Mouse (Mus musculus) lung, postnatal 0 days (tissue): Measurements from ENCODE around the gene Armc12. TPM values are rescaled to one million over a fixed set of nuclear protein-coding genes. Genes with fewer than 3 reads are reported as not detected.

Source experiments
- ATAC-seq: fragments of 200-750 bp; cut with Nextera tagmentation; 2 replicates; pipeline ENCODE4 v1.8.0; 2017; ENCODE audit warnings: moderate library complexity
- DNase-seq: peaks from one replicate; pipeline ENCODE4 v3.0.0-alpha.2; 2016; ENCODE audit warnings: low spot score
- H3K27ac ChIP-seq: fragments of 300-500 bp; sonication (generic); 2 replicates; pipeline ENCODE4 v1.5.1; 2014; ENCODE audit warnings: antibody characterized with exemption, mild to moderate bottlenecking, low read length, mixed read lengths
- H3K27me3 ChIP-seq: fragments of 300-500 bp; sonication (generic); replicated peaks from 2 replicates; pipeline ENCODE4 v1.6.1; 2014; ENCODE audit warnings: low read length, mixed read lengths; ENCODE audit not compliant: insufficient read depth
- H3K36me3 ChIP-seq: fragments of 300-500 bp; sonication (generic); 2 replicates; pipeline ENCODE4 v1.6.1; 2014; ENCODE audit warnings: low read length, mixed read lengths; ENCODE audit not compliant: insufficient read depth
- H3K4me1 ChIP-seq: fragments of 300-500 bp; sonication (generic); 2 replicates; pipeline ENCODE4 v1.6.1; 2014; ENCODE audit warnings: antibody characterized with exemption, low read depth, low read length, mixed read lengths; ENCODE audit not compliant: insufficient read depth
- H3K4me2 ChIP-seq: fragments of 300-500 bp; sonication (generic); replicated peaks from 2 replicates; pipeline ENCODE4 v1.6.1; 2014; ENCODE audit warnings: low read depth, mild to moderate bottlenecking, low read length, moderate library complexity, mixed read lengths
- H3K4me3 ChIP-seq: fragments of 300-500 bp; sonication (generic); 2 replicates; pipeline ENCODE4 v1.5.1; 2014; ENCODE audit warnings: low read depth, low read length
- H3K9ac ChIP-seq: fragments of 300-500 bp; sonication (generic); replicated peaks from 2 replicates; pipeline ENCODE4 v1.6.1; 2014; ENCODE audit warnings: low read depth, mild to moderate bottlenecking
- H3K9me3 ChIP-seq: fragments of 300-500 bp; sonication (generic); 2 replicates; pipeline ENCODE4 v1.6.1; 2016; ENCODE audit warnings: low read length, mixed read lengths
- CTCF ChIP-seq: IDR thresholded peaks from 2 replicates; pipeline ENCODE4 v1.5.1; 2016; ENCODE audit warnings: antibody characterized with exemption, mild to moderate bottlenecking
- EP300 ChIP-seq: IDR thresholded peaks from 2 replicates; pipeline ENCODE4 v1.6.1; 2016; ENCODE audit warnings: antibody characterized with exemption, mild to moderate bottlenecking, control low read depth
- WGBS: fragments of 180-500 bp; shearing (Covaris S2); extraction: QIAGEN DNeasy Blood & Tissue Kit; methylation state at CpG from one replicate; pipeline ENCODE4 v1.1.7; 2014; 5-methylcytosine and 5-hydroxymethylcytosine counted together
- polyA plus RNA-seq: library from polyadenylated mRNA; unstranded; fragments of >200 nt; fragmentation: Nextera tagmentation; extraction: Ambion mirVana; gene quantifications from 2 replicates; pipeline ENCODE4 v1.2.1, GENCODE M21; 2015

Gene Armc12
- polyA plus RNA-seq, 1 experiment from 2014 or later = not detected

DNA sequence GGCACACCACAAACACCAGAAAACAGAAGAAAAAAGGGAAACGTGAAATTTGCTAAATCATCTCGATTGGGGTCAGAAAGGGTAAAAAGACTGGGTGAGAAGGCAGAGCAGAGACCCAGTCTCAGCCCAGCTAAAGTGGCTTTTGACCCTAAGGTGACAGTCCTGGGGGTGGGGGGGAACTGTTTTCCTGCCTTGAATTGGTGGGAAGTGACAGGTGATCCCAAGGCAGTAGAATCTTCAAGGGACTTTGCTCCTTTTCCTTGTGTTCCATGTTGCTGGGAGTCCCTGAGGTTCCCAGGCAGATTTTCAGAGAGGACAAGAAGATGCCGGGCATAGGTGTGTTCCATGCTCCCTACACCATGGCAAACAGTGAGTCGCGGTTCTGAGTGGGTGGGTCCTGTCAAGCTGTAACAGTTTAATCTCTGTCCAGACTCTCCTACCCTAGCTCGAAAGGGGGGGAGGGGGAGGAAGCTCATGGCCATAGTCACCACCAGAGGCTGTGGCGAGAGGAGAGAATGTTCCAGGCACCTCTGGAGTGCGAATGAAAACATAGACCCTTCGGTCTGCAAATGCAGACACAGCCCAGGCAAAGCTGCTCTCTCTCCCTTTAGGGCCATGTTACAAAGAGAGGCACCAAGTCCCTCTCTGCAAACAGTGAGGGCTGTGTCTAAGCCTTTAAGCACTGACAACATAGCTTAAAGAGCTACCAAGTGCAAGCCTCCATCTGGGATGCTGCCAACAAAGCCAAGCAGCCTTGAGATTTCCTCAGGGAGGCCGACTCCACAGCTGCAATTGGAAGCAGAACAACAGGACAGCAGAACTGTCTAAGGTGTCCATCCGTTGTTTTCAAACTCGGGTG is 3.2 kb upstream of the Armc12 start:
- H3K4me3 ChIP-seq = peak overlapping the region; percentile 14; the same call in 1 of the 2 replicates
- TF ChIP-seq CTCF (peak; percentile 25; the same call in 1 of the 2 replicates), EP300 (0 out of 2 replicates have a peak, but pooled peaks have one; percentile 12)
- H3K9me3 ChIP-seq = no peaks in the 10 kb centered on the region
- H3K27me3 ChIP-seq = no peaks in the 10 kb centered on the region
- no peaks in the 10 kb centered on the region for H3K36me3 ChIP-seq
- H3K4me2 ChIP-seq = peak overlapping the region; percentile 45
- DNase-seq (peak; percentile 49), ATAC-seq (peak; percentile 3; the same call in 1 of the 2 replicates)
- peak overlapping the region; percentile 54; the same call in 1 of the 2 replicates for H3K27ac ChIP-seq
- WGBS = 20% methylated on average over 12 of the region's 12 CpGs
- peaks cover 13% of the 10 kb centered on the region; the same call in 1 of the 2 replicates for H3K4me1 ChIP-seq
- H3K9ac ChIP-seq = no peak overlapping the region

DNA sequence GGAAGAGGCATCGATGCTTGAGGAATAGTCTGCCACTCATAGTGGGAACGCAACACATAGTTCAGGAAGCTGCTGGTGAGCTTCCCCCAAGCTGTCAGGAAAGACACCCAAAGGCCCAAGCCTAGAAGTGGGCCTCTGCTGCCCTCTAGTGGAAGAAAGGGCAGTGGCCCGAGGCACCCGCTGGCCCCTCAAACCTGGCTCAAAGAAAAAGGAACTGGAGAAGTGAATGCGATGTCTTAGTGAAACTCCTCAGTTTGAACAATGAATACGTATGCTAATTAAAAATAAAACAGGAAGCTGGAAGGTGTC is 2.6 kb upstream of the Armc12 start:
- Histone ChIP-seq H3K4me3 (peak overlapping the region; percentile 14; the same call in 1 of the 2 replicates), H3K4me2 (peak overlapping the region; percentile 45), H3K9ac (no peak overlapping the region), H3K36me3 (no peaks in the 10 kb centered on the region), H3K27ac (0 out of 2 replicates have a peak overlapping the region, but pooled peaks have one; percentile 54), H3K4me1 (peaks cover 13% of the 10 kb centered on the region; the same call in 1 of the 2 replicates), H3K27me3 (no peaks in the 10 kb centered on the region), H3K9me3 (no peaks in the 10 kb centered on the region)
- 0% methylated on average over 6 of the region's 6 CpGs for WGBS
- TF ChIP-seq EP300 (no peak), CTCF (peak; percentile 99)
- ATAC-seq (peak; percentile 56), DNase-seq (peak; percentile 92)

DNA sequence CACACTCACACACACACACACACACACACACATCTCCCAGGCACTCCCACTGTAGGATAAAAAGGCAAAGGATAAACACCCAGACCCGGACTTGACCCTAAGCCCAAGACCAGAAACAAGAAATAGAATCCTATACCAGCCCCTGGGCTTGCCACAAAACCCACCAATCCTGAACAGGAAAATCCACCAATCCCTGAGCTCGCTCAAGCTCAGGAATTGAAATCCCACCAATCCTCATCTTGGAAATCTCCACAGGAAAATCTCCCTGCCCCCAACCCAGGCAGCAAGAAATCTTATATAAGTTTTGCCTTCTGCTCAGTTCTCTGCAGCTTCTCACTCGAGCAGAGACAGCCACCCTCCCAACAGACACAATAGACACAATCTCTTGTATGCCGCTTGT is 1.5 kb upstream of the Armc12 start:
- WGBS = 74% methylated on average over 4 of the region's 4 CpGs
- H3K4me2 ChIP-seq = no peak overlapping the region
- DNase-seq (no peak), ATAC-seq (no peak)
- H3K4me1 ChIP-seq = peaks cover 8% of the 10 kb centered on the region; the same call in 1 of the 2 replicates
- no peaks in the 10 kb centered on the region for H3K36me3 ChIP-seq
- no peaks in the 10 kb centered on the region for H3K27me3 ChIP-seq
- TF ChIP-seq EP300 (no peak), CTCF (no peak)
- H3K4me3 ChIP-seq = no peak overlapping the region
- no peak overlapping the region for H3K27ac ChIP-seq
- no peaks in the 10 kb centered on the region for H3K9me3 ChIP-seq
- no peak overlapping the region for H3K9ac ChIP-seq

- no peaks in the 10 kb centered on the region for H3K9me3 ChIP-seq
- TF ChIP-seq CTCF (no peak), EP300 (no peak)
- WGBS = 20% methylated on average over 18 of the region's 18 CpGs
- peak; percentile 23 for DNase-seq
- ATAC-seq = 0 out of 2 replicates have a peak, but pooled peaks have one; percentile 30
- no peaks in the 10 kb centered on the region for H3K36me3 ChIP-seq
- 0 out of 2 replicates have a peak, but pooled peaks cover 4% of the 10 kb centered on the region for H3K4me1 ChIP-seq
- H3K9ac ChIP-seq = no peak overlapping the region
- no peak overlapping the region for H3K27ac ChIP-seq
- no peak overlapping the region for H3K4me3 ChIP-seq
- no peaks in the 10 kb centered on the region for H3K27me3 ChIP-seq
- no peak overlapping the region for H3K4me2 ChIP-seq
These were observed 1.3 kb downstream of the Armc12 start for GRCm38 (mm10) chr17:28531946-28532345.

- no peak overlapping the region for H3K27ac ChIP-seq
- no peak overlapping the region for H3K4me2 ChIP-seq
- DNase-seq (no peak), ATAC-seq (no peak)
- no peak overlapping the region for H3K9ac ChIP-seq
- H3K36me3 ChIP-seq = no peaks in the 10 kb centered on the region
- TF ChIP-seq EP300 (no peak), CTCF (no peak)
- H3K4me3 ChIP-seq = no peak overlapping the region
- H3K27me3 ChIP-seq = no peaks in the 10 kb centered on the region
- 81% methylated on average over 7 of the region's 7 CpGs for WGBS
- no peaks in the 10 kb centered on the region for H3K9me3 ChIP-seq
- 0 out of 2 replicates have a peak, but pooled peaks cover 2% of the 10 kb centered on the region for H3K4me1 ChIP-seq
These were observed 2.0 kb downstream of the Armc12 start for GRCm38 (mm10) chr17:28532557-28532956.

- Histone ChIP-seq H3K4me2 (no peak overlapping the region), H3K9ac (no peak overlapping the region), H3K36me3 (no peaks in the 10 kb centered on the region), H3K27ac (no peak overlapping the region), H3K4me3 (no peak overlapping the region), H3K9me3 (no peaks in the 10 kb centered on the region), H3K4me1 (no peaks in the 10 kb centered on the region), H3K27me3 (no peaks in the 10 kb centered on the region)
- DNase-seq (no peak), ATAC-seq (no peak)
- WGBS = 87% methylated on average over 13 of the region's 13 CpGs
- no peak for TF ChIP-seq CTCF
These were observed 2.7 kb downstream of the Armc12 start for GRCm38 (mm10) chr17:28533327-28533726.
